Mouse (Mus musculus): ENCODE measurements around the gene Diaph2. TPM values are rescaled to one million over a fixed set of nuclear protein-coding genes. Genes with fewer than 3 reads are reported as not detected.

The Diaph2 gene
- 1 to 10 TPM; 4.0 to 4.5 TPM for total RNA-seq (2021)
- long read RNA-seq, experiment 1, result 0 reads
- long read RNA-seq, experiment 2, result 0 reads

GRCm38 (mm10) chrX:129749571-129750061 lies at the start of gene Diaph2:
Gene Diaph2, plus strand, starts transcription at chrX:129749742.
- peak; percentile 79 for DNase-seq (ENCODE audit: low spot score)

GRCm38 (mm10) chrX:129701634-129702312 lies 47.8 kb upstream of the Diaph2 start:
- DNase-seq (ENCODE audit: low spot score), result no peak

- DNase-seq (ENCODE audit: low spot score), result no peak
Measured at GRCm38 (mm10) chrX:129709656-129710055, 39.9 kb upstream of the Diaph2 start.

DNA sequence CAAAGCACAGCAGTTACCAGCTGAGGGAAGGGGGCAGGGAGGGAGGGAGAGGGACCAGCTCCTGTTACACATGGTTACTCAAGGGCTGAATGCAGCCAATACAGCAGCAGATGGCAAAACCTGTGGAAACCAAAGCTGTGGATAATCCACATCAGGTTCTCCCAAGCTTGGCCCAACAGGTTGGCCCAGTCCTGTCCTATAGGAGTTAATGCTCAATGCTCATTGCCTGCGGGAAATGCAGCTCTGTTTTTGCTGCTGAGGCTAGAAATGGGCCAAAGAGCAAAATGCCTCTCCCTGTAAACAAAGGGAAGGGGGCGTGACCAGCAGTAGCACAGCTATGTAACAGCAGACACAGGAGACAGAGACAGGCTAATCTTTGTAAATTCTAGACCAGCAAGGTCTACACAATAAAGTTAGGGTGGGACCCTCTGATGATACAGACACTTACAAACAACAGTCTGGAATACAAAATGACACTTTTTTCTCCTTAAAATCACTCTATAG lies 20.8 kb upstream of the Diaph2 start:
- DNase-seq (ENCODE audit: low spot score), result no peak

- DNase-seq (ENCODE audit: low spot score), result no peak
Measured at GRCm38 (mm10) chrX:129736562-129736961, 13.0 kb upstream of the Diaph2 start.

GRCm38 (mm10) chrX:129739226-129739625 lies 10.3 kb upstream of the Diaph2 start:
- no peak for DNase-seq (ENCODE audit: low spot score)

DNA sequence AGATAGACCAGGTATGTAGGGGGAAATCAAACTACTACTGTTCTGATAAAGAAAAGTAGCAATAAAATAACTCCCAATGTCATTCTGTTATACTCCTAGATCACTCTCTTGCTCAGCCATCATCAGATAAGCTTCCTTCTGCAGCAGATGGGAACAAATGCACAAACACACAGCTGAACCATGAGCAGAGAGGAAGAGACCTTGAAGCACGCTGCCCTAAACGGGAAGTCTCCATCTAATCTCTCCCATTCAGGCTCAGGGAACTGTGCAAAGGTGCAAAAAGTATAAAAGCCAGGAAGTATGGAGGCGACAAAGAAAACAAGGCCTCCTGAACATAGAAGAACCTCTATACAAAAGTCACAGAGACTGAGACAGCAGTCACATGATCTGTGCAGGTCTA lies 6.6 kb upstream of the Diaph2 start:
- no peak for DNase-seq (ENCODE audit: low spot score)

GRCm38 (mm10) chrX:129745976-129746375 lies 3.6 kb upstream of the Diaph2 start:
- DNase-seq (ENCODE audit: low spot score), result no peak

DNA sequence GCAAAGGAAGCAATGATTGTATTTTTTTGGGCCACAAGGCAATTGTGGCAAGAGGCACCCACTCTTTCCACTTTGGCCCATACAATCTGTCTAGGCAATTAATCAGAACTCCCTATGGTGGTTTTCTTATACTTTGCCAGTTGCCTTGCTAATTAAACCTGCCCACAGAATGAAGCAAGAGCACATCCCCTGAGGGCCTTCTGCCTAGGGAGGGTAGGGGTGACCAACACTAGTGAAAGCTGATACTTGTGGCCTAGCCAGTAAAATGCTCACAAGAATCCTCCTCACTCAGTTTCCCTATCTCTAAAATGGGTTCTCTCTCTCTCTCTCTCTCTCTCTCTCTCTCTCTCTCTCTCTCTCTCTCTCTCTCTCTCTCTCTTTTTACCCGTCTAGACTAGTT lies 440 bp upstream of the Diaph2 start:
- no peak for DNase-seq (ENCODE audit: low spot score)

DNA sequence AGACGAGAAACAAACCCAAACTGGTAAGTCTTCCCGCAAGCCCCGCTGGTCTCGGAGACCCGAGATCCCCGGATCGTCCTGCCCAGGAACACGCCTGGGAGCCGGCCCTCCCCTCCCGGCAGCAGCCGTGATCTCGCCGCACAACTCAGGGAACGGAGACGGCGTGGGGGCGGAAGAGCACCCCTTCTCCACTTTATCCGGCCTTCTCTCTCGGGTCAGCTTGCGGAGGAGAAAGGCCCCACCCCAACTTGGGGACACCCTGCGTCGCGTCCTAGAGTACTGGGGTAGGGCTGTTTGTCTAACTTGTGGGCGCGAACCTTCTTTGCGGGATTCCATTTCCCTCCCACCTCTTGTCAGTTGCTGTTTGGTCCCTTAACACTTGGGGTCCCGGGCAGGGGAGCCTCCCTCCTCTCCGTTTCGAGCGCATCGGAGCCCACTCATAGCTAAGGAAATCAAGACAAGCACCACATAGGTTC lies 590 bp downstream of the Diaph2 start:
- peak; percentile 6 for DNase-seq (ENCODE audit: low spot score)

DNA sequence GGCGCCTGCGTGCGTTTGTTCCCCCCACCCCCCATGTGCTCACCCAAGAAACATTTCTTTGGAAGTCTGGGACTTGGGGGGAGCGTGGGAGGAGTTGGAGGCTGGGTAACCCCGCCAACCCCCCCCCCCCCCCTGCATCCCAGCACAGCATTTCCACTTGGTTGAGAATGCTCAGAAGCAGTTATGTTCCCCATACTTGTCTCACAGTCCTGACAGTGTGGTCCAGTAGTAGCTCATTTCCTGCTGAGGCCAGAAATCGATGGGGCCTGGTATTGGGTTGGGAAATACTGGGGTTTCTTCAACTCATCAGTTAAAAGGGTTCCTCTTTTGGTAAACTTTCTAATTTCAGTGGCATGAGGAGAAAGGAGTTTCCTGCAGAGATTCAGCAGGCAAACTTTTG lies 1.1 kb downstream of the Diaph2 start:
- DNase-seq (ENCODE audit: low spot score), result no peak

- DNase-seq (ENCODE audit: low spot score), result no peak
Measured at GRCm38 (mm10) chrX:129756606-129757005, 7.1 kb downstream of the Diaph2 start.

DNA sequence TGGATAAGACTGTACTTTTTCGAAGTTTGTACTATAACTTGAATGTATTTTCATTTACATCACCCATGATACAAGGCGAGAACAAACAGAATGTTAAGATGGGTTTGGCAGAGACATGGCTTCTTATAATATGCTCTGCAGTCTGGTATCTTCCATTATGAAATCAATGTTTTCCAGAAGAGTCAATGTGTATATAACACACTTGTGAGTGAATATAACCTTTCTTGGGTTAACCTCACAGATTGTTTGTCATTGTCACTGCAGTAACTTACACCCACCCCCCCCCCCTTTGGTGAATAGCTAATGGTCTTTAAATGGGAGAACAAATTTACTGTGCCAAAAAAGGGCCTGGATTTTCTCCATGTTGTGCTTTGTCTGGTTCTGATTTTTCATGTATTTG lies 13.1 kb downstream of the Diaph2 start:
- no peak for DNase-seq (ENCODE audit: low spot score)

DNA sequence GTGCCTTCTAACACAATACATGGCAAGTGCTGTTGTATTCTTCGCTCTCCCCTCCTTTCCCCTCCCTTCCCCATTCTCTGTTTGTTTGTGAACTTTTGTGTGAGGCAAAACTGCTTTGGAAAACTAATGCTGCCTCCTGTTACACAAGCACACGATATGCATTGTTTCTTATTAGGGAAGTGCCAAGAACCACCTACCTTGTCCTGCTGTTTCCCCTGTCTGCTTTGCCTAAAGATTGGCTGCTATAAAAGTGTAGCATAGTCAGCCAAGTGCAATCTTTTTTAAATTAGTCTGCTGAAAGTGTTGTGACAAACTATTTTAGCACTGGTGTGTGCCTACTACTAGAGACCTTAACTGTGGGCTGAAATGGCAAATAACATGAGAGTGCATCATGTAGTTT lies 15.8 kb downstream of the Diaph2 start:
- no peak for DNase-seq (ENCODE audit: low spot score)

DNA sequence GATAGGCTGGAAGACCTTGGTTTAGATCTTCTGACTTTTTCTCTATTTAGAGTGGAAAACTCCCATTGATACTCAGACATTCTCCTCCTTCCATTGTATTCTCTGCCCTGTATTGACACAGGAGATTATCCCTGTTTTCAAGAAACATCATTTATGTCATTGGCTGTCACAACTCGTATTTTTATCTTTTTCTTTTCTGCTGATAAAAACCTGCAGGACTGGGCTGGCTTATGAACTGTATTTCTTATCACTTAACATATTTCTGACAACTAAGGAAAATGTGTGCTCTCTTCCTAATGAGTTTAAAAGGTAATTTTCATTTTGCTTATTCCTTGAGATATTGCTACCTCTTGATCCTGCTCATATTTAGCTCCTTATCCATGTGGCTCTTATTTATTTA lies 17.3 kb downstream of the Diaph2 start:
- DNase-seq (ENCODE audit: low spot score), result no peak

DNA sequence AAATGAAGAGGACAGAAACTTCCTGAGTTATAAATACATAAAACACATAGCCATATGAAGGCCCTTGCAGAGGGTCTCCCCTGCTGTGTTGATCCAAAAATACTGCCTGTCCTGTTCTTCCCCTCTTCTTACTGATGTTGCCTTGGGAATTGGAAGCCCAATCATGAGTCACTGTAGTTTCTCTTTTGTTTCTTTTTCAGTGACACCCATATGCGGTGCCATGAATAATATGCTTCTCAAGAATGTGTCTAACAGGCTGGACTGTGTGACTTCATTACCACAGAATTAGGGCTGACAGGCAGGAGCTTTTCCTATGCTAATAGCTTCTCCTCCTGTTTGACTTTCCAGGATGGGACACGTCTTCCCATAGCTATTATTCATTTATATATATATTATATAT lies 21.1 kb downstream of the Diaph2 start:
- no peak for DNase-seq (ENCODE audit: low spot score)

GRCm38 (mm10) chrX:129773556-129774255 lies 24.2 kb downstream of the Diaph2 start:
- DNase-seq (ENCODE audit: low spot score), result no peak

DNA sequence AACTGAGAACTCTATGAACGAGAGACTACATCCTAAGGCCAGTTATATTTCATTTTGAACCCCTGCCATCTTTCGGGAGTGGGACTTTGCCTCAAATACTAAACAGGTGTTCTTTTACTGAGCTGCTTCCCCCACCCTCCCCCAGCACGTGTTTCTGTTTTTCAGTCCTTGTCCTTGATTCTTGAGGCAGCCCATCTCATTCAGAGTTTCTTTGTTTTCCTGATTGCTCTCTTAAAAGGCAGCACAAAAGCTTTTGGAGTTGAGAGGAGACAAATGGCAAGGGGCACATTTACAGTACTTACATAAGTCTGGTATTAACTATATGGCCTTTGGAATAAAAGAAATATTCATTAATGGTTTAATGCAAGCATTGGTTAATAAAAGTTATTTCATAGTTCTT lies 24.9 kb downstream of the Diaph2 start:
- DNase-seq (ENCODE audit: low spot score), result no peak

- no peak for DNase-seq (ENCODE audit: low spot score)
Measured at GRCm38 (mm10) chrX:129776761-129777160, 27.2 kb downstream of the Diaph2 start.

DNA sequence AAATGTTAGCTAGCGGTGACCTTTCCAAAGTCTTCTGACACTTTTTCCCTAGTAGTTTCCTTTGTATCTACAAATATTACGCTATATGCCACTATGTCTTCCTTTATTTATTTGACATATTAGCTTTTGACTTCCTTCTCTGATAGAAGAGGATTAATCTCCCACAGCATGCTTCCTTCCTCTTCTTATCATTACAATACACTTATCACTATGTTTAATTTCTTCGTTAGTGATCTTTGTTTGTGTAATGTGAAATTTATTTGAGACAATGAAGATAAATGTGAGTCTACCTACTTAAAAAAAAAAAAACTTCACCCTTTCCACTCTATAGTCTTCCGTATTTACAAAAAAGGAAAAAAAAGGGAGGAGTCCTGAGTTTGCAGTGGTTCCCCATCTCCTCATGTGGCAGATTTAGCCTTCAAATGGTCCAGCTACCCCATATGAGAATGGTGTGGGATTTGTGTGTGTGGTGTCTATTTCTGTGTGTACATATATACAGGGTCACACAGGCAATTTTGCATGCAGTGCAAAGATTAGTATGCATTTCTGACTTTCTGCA lies 27.9 kb downstream of the Diaph2 start:
- DNase-seq (ENCODE audit: low spot score), result no peak

DNA sequence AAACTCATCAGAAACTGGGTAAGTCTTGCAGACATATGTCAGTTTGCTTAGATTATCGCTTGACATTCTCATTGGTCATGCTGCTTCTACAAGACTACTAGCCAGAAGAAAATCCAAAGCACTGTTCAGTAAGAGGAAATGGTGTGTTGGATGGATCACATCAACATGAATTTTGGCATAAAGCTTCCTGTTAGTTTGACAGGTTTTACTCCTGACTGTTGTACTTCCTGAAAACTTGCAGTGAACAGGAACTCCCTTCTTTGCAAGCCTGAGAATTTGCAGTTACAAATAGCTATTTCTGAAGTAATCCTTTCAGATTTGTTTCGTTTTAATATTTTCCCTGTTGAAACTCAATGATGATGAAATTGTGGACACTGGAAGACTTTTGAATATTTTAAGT lies 32.3 kb downstream of the Diaph2 start:
- DNase-seq (ENCODE audit: low spot score), result no peak

DNA sequence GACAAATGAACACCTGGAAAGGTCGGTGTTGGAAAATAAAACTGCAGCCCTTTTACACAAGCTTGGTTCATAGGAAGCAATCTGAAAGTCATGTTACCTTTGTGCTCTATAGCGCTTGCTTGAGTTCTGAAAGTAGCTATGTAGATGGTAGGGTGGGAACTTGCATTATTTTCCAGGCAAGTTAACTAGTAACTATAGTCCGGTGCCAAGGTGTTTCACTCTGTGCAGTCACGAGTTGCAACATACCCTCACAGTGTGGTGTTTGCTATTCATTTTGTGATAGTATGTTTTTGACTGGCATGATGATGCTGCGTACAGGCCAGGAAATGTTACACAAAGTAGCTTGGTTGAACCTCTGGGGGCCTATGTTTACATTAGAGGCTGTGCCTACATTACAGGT lies 34.5 kb downstream of the Diaph2 start:
- DNase-seq (ENCODE audit: low spot score), result no peak
